Mouse (Mus musculus) left cerebral cortex, postnatal 10 days (tissue): Measurements from ENCODE around the gene Coq10a. TPM values are rescaled to one million over a fixed set of nuclear protein-coding genes. Genes with fewer than 3 reads are reported as not detected.

Experiments
- DNase-seq, 2 experiments: peaks; one replicate each; pipeline ENCODE4 v3.0.0; 2021 to 2022; ENCODE audit warnings: low spot score in 2 of 2, mixed read lengths in 1 of 2; ENCODE audit errors: extremely low spot score in 1 of 2
- intact Hi-C: fragments of 180-260 bp; cut with DNase I; formaldehyde crosslinking; loops from one replicate; pipeline ENCODE4 v1.15.1; 2025
- total RNA-seq, 2 experiments: library from RNA; stranded (reverse); gene quantifications; 2 replicates each; pipeline ENCODE4 v1.2.3; 2021

Coq10a gene
- total RNA-seq, 2 experiments from 2014 or later = 69.8 to 74.6 TPM

GRCm38 (mm10) chr10:128391850-128392249 is 23.1 kb upstream of the Coq10a start:
- intact Hi-C loops = no loop called here
- DNase-seq = no peak

DNA sequence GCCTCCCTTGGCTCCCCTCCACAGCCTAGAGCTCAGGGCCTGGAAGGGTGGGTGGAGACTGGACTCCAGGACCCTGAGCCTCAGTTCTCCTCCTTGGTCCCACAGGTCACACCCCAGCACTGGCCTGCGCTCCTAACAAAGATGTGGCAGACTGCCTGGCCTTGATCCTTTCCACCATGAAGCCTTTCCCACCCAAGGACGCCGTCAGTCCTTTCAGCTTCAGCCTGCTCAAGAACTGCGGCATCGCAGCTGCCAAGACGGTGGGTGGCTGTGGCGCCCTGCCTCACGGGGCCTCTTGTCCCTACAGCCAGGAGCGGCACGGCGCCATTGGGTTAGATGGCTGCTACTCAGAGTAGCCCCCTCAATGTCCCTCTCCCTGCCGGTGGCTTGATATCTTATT is 21.6 kb upstream of the Coq10a start:
- intact Hi-C loops = no loop called here
- DNase-seq = peak in 1 of 2 experiments; percentile 37

DNA sequence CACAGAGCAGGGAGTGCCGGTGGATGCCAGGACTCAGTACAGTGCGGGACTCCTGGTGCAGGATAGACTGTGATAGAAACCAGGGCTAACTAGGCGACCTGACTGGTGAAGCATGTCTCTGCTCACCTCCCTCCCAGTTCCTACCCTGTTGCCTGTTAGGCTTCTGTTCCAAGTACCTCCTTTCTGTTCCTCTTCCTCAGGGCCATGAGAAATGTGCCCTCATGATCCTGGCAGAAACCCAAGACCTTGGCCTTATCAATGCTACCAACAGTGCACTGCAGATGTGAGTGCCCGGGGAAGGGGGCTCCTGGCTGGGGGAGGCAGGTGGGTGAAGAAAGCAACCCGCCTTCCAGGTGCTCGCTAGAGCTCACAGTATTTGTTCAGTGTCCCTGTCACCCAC is 20.8 kb upstream of the Coq10a start:
- no peak for DNase-seq
- intact Hi-C loops = no loop called here

DNA sequence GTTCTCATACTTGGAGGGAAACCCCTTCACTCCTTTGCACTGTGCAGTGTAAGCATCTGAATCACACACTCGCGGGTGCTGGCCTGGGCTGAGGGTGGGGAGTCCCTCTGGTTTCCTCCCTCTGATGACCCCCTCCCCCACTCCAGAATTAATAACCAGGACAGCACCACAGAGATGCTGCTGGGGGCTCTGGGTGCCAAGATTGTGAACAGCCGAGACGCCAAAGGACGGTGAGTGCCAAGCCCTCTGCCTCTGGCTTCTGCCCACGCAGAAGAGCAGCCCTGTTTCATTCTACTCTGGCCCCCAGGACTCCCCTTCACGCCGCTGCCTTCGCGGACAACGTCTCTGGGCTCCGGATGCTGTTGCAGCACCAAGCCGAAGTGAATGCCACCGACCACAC is 20.1 kb upstream of the Coq10a start:
- DNase-seq = peak in 1 of 2 experiments; percentile 26
- intact Hi-C loops = no loop called here

- peak in 1 of 2 experiments; percentile 13 for DNase-seq
- intact Hi-C loops = no loop called here
Observed at GRCm38 (mm10) chr10:128385902-128386301, 17.1 kb upstream of the Coq10a start.

GRCm38 (mm10) chr10:128382482-128382881 is 13.7 kb upstream of the Coq10a start:
- DNase-seq = peak in 1 of 2 experiments; percentile 11

GRCm38 (mm10) chr10:128380565-128380964 is 11.8 kb upstream of the Coq10a start:
- DNase-seq = peak in 1 of 2 experiments; percentile 21
- intact Hi-C loops = no loop called here

More at GRCm38 (mm10) chr10:128382482-128382881, 13.7 kb upstream of the Coq10a start:
- intact Hi-C loops = no loop called here

- peak in 1 of 2 experiments; percentile 41 for DNase-seq
- intact Hi-C loops = loop anchor here (5.0 kb wide), 1 partner anchor 78 kb away; the partner anchor contains the start of gene Smarcc2
Observed at GRCm38 (mm10) chr10:128379260-128379659, 10.5 kb upstream of the Coq10a start.

DNA sequence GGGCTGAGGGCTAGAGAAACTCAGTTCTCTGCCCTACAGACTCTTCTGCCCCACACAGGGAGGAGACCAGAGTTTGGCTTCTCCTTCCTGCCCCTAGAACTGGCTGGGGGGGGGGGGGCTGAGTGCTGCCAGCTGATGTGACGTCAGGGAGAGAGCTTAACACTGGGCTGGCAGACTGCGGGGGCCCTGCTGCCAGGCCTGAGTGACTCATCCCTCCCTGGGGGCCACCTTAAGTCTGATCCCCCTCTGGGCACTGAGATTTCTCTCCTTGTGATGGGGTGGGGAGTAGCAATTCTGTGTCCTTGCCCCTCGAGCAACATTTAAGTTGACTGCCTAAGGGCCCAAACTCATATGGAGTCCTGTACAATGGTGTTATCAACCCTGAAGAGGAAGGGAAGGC is 9.7 kb upstream of the Coq10a start:
- intact Hi-C loops = loop anchor here (5.0 kb wide), 1 partner anchor 79 kb away; the partner anchor contains the start of gene Smarcc2
- DNase-seq = peak in 1 of 2 experiments; percentile 32

DNA sequence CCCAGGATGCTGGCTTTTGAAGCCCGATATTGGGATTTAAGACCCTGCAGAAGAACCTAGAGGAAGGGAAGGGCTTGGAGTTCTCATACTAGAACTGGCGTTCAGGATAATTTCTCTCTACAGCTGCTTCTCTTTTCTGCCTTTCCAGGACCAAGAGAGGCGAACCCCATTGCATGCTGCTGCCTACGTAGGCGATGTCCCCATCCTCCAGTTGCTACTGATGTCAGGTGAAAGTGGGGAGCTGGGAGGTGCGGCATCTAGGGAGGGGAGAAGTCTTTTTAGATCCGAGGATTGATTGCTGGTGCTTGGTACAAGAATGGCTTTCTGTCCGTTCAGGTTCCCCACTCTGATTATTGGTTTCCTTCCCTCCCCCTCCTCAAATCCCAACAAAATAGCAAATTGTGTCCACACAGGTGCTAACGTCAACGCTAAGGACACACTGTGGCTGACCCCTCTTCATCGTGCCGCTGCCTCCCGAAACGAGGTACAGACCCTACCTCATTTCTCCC is 9.2 kb upstream of the Coq10a start:
- DNase-seq = no peak
- intact Hi-C loops = loop anchor here (5.0 kb wide), 1 partner anchor 79 kb away; the partner anchor contains the start of gene Smarcc2

DNA sequence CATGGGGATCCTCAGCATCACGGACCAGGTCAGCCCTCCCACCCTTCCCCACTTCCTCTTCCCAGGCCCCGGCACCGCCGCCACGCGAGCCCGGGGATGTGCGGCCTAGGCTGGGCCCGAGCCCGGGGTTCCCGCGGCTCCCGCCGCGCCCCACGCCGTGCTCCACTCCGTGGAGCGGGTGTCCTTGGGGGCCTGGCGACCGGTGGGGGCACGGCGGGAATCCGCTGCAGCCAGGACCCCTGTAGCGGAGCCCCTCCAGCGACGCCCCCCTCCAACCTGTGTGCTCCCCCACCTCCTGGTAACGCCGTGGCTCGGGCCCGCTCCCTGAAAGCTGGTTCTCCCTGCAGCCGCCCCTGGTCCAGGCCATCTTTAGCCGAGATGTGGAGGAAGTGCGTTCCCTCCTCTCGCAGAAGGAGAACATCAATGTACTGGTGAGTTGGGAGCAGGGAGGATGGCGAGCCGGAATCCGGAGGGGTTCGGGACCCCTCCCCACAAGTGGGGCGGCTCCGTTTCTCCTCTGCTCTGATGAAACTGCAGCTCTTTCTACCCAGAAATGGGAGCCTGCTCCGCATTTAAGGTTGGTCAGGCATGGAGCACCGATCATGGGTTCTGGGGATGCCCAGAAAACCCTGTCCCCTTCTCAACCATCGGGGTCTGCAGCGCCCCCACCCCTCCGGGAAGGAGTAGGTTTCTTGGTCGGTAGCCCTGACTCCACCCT is 8.6 kb upstream of the Coq10a start:
- intact Hi-C loops = loop anchor here (5.0 kb wide), 1 partner anchor 80 kb away; the partner anchor contains the start of gene Smarcc2
- DNase-seq = peak; percentile 34 to 73

DNA sequence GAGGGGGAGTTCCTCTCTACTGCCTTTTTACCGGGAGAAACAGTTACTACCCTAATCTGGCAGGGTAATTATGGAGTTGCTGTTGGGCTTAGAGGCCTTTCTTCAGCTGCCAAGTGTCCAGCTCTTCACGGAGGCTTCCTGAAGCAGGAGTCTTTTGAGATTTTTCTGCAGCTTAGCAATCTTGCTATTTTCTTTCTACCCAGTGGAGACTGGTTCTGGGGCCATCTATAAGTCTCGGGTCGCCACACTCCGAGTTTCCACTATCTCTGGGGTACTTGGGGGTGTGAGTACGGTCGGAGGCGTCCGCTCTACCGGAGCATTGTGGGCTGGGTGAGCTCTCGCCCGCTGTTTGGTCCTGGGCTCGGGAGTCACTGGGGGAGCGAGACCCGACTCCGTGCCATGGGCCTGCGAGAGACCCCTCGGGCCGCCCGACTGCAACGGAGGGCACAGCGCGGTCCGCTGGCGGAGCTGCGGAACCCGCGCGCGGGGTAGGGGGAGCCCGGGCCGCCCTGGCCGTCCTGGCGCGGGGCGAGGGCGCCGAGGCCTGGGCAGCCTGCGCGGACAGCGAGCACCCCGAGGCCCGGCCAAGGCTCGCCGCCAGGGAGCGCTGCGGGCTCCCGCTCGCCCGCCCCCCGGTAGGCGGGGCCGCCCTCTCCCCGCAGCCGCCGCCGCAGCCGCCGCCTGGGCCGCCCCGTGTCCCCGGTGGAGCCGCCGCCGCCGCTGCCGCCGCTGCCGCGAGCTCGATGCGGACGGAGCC is 7.8 kb upstream of the Coq10a start, which contains the start of gene Ankrd52:
TSS of gene Ankrd52 (plus strand) at position 661 of the 757 bp plus-strand sequence.
- intact Hi-C loops = loop anchor here (5.0 kb wide), 1 partner anchor 81 kb away; the partner anchor contains the start of gene Smarcc2
- DNase-seq = peak; percentile 45 to 92

DNA sequence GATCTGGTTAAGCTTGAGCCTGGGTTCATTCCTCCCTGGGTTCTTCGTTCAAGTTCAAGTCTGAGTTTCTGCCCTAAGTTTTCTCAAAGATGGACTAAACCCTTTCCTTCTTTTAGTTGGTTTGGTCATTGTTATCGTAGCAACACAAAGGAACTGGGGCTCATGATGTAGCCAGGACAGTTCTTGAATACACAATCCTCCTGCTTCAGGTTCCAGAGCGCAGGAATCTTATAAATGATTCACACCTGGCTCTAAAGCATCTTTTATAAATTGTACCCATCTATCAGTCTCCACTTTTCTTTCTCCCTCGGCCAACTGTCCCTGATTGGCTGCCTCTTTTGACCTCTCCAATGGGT is 7.3 kb upstream of the Coq10a start:
- intact Hi-C loops = loop anchor here (5.0 kb wide), 1 partner anchor 81 kb away; the partner anchor contains the start of gene Smarcc2
- DNase-seq = no peak

- no peak for DNase-seq
- intact Hi-C loops = no loop called here
Observed at GRCm38 (mm10) chr10:128374393-128374792, 5.6 kb upstream of the Coq10a start.

- no peak for DNase-seq
Observed at GRCm38 (mm10) chr10:128372989-128373748, 4.4 kb upstream of the Coq10a start.

DNA sequence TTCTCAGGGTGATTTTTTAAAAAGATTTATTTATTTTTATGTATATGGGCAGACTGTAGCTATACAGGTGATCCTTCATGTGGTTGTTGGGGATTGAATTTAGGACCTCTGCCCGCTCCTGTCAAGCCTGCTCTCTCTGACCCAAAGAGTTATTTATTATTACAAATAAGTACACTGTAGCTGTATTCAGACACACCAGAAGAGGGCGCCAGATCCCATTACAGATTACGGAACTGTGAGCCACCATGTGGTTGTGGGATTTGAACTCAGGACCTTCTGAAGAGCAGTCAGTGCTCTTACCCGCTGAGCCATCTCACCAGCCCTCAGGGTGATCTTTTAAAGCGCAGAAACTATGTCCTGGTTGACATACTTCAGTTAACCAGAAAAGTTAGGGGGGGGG is 3.3 kb upstream of the Coq10a start:
- intact Hi-C loops = no loop called here
- no peak for DNase-seq

More at GRCm38 (mm10) chr10:128372989-128373748, 4.4 kb upstream of the Coq10a start:
- intact Hi-C loops = no loop called here

DNA sequence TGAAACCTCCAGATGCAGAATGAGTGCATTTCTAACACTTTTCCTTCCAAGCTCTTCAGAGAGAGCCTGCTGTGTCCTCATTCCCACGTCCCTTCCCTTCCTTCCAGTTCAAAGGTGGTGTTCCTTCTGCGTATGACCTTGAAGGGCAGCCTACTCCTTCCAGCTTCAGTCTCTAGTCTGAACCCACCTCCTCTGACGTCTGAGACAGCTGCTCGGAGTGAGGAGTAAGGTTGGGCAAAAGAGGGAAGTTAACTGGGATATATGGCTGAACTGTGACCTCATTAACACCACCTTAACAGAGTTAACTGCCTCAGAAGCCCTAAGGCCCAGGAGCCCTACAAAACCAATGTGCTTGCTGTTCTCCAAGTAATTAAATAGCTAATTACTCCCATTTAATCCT is 1.8 kb upstream of the Coq10a start:
- intact Hi-C loops = no loop called here

GRCm38 (mm10) chr10:128370021-128370420 is 1.2 kb upstream of the Coq10a start:
- DNase-seq = no peak
- intact Hi-C loops = no loop called here

More for the DNA sequence above, 1.8 kb upstream of the Coq10a start:
- no peak for DNase-seq

DNA sequence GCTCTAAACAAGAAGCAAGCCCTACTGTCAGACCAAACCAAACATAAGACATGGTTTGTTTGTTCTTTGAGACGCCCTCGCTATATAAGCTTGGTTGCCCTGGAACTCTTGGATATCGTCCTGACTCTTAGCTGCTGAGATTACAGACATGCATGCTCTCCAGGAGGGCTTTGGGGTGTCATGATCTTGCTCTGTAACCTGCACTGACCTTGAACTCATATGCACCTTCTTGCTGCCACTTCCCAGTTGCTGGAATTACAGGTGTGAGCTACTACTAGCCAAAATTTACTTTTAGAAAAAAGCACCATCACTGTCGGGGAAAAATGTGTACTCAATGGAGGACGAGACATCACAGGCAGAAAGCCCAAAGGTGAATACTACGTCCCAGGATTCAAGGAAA is 802 bp upstream of the Coq10a start:
- intact Hi-C loops = no loop called here
- no peak for DNase-seq
